Mouse (Mus musculus) ovary, adult 18-20 months (tissue): ENCODE results near the gene 2610318N02Rik.
A peak's percentile ranks its signal among the peaks of the same experiment; 100 is the strongest.

Source experiments
- DNase-seq: peaks from one replicate; pipeline ENCODE4 v3.0.0; 2022; ENCODE audit warnings: low spot score, mixed read lengths

Gene 2610318N02Rik

GRCm38 (mm10) chr16:17110771-17111743 is 13.9 kb downstream of the 2610318N02Rik start, which contains the start of gene Ppil2:
Gene Ppil2, minus strand, starts transcription at chr16:17111257.
- DNase-seq: peak; percentile 44

- no peak for DNase-seq
These were observed 20.4 kb downstream of the 2610318N02Rik start for GRCm38 (mm10) chr16:17104600-17104999.

- no peak for DNase-seq
These were observed 22.2 kb downstream of the 2610318N02Rik start for GRCm38 (mm10) chr16:17102630-17103220.

GRCm38 (mm10) chr16:17096938-17097337 is 28.0 kb downstream of the 2610318N02Rik start:
- no peak for DNase-seq

DNA sequence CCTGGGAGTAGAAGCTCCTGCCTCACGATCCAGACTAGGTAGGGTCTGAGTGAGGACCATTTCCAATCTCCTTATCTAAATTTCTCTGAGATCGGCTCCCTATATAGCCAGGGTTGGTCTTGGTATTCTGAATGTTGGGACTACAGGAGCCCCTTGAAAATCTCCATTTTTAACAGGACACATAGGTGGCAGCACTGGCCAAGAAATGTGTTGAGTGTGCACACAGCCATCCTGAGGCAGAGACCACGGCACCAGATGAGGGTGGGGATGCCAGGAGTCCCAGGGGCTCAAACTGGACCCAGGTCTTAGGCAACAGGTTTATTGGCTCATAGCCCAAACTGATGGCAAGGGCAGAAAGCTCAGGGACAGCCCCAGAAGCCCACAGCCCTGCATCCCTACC is 36.6 kb downstream of the 2610318N02Rik start:
- DNase-seq: no peak

DNA sequence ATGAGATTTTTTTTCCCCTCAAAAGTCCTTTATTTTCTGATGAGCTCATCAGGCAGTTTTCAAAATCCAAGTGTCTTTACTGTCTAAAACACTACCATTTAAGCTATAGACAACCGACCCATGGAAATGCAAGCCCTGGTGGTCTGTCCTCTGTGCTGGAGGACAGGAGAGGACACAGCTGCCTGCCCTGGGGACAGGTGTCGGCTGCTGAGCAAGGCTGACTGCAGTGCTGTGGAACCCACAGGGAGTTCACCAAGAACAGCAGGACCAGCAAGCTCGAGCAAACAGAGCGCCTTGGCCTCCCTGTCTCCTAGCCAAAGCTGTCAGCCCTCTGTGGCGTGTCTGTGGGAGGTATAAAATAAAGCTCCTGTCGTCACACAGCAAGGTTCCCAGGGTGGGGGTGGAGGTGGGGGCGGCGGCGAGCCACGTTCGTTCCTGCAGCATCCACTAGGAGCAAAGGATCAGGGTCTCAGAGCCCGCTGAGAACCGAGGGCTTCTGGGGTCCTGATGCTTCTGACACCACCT is 38.2 kb downstream of the 2610318N02Rik start:
- DNase-seq: no peak

- DNase-seq: no peak
These were observed 38.7 kb downstream of the 2610318N02Rik start for GRCm38 (mm10) chr16:17086241-17086640.

GRCm38 (mm10) chr16:17085636-17086035 is 39.3 kb downstream of the 2610318N02Rik start:
- DNase-seq: peak; percentile 63

GRCm38 (mm10) chr16:17082121-17082792 is 42.7 kb downstream of the 2610318N02Rik start:
- DNase-seq: no peak

- no peak for DNase-seq
These were observed 46.9 kb downstream of the 2610318N02Rik start for GRCm38 (mm10) chr16:17078101-17078500.

DNA sequence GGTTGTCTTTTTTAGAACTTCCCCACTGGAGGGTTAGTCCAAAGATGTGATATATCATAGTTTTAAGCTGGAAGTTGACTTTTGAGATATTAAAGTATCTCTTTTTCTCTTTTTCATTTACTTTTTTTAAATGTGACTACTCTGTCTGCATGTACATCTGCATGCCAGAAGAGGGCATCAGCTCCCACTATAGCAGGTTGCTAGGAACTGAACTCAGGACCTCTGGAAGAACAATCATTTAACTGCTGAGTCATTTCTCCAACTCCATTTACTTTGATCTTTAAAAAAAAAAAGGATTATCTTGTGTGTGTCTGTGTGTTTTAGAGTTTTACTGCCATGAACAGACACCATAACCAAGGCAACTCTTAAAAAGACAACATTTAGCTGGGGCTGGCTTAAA is 48.1 kb downstream of the 2610318N02Rik start:
- no peak for DNase-seq

DNA sequence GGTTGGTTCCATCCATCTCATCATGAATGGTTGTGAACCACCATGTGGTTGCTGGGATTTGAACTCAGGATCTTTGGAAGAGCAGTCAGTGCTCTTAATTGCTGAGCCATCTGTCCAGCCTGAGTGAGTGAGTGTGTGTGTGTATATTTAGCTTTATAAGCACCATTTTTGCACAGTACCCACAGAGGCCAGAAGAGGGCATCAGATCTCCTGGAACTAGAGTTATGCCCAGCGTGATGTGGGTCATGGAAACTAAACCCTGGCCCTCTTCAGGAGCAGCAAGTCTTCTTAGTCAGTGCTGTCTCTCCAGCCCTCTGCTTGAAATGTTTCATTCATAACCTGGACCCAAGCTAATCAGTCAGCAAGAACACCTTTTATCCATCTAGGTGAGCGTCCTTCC is 48.7 kb downstream of the 2610318N02Rik start:
- no peak for DNase-seq

DNA sequence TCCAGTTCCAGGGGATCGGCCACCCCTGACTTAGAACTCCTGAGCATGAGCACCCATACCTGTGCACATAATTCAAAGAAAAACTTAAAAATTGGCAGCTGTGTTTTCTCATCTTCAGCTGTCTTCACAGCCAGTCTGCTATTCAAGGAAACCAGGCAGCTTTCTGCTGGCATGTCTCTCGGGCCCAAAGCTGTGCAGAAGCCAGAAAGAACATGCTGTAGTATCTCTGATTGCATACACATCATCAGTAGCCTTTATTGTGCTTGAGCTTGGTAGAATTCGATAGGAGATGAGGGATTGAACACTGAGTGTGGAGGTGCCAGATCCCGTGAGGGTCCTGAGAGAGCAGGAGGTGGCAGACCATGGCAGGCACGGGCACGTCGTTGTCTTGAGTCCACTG is 52.0 kb downstream of the 2610318N02Rik start:
- DNase-seq: no peak

GRCm38 (mm10) chr16:17070716-17071115 is 54.3 kb downstream of the 2610318N02Rik start:
- DNase-seq: no peak

GRCm38 (mm10) chr16:17069511-17070443 is 55.2 kb downstream of the 2610318N02Rik start, which contains the start of gene Ypel1:
Gene Ypel1, plus strand, starts transcription at chr16:17069696.
- peak; percentile 84 for DNase-seq

- no peak for DNase-seq
These were observed 57.4 kb downstream of the 2610318N02Rik start for GRCm38 (mm10) chr16:17067552-17067951.
